Mouse (Mus musculus): Measurements from ENCODE around the gene Furin.

The Furin gene

DNA sequence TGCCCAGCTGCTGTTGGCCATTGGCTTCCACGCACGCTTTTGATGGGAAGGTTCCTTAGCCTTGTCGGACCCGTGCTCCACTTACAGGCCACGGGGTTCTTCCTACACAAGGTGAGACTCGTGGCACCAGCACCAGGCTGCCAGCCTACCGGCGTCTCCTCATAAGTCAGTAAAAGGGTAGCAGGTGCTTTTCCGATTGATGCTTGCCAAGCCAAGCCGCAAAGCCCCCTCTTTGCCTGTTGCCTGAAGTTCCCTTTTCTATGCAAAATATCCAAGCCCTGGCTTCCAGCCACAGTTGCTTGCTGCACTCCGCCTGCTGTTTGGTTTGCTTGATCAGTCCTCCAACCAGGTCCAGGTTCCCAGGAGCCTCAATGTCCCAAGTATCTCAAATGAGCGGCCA is 31.4 kb downstream of the Furin start:
- ATAC-seq (ENCODE audit: low TSS enrichment) = no peak

DNA sequence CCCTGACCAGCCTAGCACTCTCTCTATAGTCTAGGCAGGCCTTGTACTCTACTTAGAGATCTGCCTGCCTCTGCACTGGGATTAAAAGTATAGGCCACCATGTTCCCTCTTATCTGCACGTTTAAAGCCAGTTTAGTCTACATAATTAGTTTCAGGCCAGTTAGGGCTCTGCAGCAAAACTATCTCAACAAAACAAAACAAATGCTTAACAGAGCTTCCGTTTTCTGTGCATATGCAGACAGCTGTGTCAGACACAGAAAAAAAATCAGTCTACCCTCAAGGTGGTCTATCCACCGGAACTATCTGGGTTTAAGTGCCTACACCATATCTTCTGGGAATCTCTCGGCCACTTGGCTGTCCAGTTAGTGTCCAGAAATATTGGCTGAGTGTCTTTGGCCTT is 31.9 kb downstream of the Furin start:
- ATAC-seq (ENCODE audit: low TSS enrichment) = no peak

DNA sequence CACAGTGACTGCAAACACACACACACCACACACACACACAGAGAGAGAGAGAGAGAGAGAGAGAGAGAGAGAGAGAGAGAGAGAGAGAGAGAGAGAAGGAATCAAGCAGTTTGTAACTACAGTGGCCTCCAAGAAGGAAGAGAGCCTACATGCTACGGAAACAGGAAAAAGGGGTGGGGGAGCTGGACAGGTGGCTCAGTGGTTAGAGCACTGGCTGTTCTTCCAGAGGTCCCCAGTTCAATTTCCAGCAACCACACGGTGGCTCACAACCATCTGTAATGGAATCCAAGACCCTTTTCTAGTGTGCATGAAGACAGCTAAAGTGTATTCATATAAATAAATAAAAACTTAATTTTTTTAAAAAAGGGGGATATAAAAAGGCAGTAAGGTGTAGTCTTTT is 32.6 kb downstream of the Furin start:
- no peak for ATAC-seq (ENCODE audit: low TSS enrichment)

DNA sequence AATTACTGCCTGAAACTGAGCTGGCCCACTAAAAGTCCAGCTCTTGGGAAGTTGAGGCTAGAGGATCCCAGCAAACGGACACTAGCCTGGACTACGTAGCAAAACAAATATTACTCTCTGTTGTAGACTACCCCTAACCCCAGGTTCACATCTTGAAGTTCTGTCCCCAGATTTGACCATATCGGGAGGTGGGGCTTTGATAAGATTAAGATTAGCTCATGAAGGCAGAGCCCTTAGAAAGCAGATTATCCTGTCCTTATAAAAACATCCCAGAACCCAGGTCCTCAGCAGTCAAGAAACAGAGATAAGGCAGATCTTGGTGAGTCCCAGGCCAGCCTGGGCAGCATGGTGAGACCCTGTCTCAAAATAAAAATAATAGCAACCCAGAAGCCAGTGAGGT is 33.1 kb downstream of the Furin start:
- no peak for ATAC-seq (ENCODE audit: low TSS enrichment)

DNA sequence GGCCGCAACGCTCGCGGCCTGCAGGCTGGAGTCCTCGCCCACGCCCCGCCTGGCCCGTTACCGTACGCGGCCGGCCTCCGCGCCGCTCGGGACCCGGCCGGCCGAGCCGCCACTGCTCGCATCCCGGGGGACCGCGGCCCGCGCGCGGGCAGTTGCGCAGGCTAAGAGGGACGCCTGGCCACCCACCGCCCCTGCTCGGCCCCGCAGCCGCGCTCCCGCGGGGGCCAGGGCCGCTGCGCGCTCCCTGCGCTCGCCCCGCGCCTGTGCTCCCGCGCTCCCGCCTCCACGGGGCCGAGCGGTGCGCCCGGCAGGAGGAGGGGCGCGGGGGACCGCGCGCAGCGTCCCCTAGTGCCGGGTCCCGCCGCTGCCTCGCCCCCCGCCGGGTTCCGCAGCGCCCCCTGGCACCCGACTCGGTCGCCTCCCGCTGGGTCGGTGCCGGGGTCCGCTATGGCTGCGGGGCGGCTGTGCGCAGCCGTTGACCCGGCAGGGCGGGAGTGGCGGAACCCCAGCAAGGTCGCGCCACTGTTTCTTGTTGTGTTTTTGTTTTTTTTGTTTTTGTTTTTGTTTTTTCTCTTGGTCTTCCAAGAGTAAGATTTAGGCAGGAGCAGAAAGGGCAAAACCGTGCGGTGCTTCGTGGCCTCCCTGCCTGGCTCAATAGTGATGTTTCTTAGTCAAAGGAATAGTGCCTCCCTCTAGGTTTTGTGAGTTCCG is 34.0 kb downstream of the Furin start, which contains the start of gene Man2a2:
Gene Man2a2, minus strand, starts transcription at position 335 of the 711 bp plus-strand sequence.
- ATAC-seq (ENCODE audit: low TSS enrichment) = peak; percentile 51

DNA sequence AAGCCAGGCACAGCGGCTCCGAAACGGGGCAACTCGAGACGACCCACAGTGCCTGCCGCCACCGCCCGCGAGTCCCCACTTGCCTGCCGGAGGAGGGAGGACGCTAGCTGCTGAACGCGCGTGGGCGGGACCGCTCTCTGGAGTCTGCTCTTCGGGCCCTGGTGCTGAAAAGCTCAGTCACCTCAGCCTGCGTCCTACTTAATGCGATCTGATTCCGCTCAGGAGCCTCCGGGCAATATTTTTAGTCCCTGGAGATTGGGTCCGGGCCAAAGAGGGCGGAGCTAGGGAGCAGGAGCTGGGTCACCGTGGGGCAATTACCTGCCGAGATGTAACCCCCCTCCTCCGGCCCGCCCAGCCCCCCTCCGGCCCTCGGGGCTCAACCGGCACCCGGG is 34.6 kb downstream of the Furin start:
- peak; percentile 64 for ATAC-seq (ENCODE audit: low TSS enrichment)

DNA sequence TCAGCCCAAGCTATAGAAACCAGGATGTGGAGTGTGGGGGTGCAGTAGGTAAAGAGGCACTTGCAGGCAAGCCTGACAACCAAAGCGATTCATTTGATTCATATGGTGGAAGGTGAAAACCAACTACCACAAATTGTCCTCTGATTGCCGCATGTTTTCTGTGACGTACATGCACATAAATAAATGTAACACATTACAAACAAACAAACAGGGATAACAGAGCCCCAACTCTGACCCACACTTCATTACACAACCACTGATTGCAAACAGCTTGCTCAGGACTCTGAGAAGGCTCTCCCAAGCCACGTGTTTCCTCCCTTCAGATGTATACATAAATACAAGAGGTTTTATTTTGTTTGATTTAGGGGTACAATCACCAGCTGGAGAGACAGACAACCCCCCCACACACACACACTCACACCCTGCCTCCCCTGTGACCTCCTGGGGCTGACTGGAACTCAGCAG is 35.2 kb downstream of the Furin start:
- 0 out of 2 replicates have a peak, but pooled peaks have one; percentile 2 for ATAC-seq (ENCODE audit: low TSS enrichment)

DNA sequence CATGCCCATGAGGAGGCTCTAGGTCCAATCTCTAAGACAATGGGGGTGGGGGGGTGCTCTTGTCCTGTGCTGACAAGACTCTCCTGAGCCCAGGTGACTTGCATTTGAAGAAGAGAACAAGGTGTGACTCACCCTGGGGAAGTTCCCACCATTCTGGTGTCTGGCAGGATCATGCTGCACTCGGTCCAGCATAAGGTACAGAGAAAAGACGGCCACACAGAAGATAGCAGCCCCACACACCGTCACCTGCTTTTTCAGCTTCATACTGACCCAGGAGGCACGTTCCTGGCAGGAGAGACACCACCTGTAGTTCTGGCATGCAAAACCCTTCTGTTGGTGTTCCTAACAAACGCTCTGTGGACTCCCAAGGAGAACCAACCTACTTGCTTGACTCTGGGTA is 35.8 kb downstream of the Furin start:
- no peak for ATAC-seq (ENCODE audit: low TSS enrichment)

DNA sequence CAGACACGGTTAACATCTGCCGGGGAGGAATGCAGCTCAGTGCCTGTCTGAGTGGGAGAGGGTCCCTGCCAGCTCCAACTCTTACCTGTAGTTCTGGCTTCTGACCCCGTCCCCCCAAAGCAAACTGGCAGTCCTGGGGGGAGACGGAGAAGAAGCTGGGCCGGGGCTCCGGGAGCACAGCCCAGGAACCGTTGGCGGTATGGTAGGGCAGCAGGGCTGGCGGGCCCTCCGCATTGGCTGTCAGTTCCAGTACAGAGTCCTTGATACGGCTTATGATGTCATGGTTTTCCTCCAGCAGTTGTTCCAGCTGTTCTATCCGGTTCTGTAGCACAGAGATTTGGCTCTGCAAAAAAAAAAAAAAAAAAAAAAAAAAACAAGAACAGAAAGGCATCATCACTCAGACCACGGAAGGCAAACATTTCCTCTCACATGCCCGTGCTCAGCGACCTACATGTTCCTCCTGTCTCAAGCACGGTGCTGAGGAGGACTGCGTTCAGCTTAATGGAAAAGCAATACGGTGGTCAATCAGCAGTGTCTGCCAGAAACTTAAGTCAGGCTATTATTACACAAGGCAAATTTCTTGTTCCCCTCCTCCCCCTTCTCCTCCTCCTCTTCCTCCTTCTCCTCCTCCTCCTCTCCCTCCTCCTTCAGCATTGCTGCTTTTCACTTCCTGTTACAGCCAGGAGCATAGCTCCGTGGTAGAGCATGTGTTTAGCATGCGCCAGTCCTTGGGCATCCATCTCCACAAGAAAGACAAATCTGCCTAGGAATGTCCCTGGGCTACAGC is 36.4 kb downstream of the Furin start:
- no peak for ATAC-seq (ENCODE audit: low TSS enrichment)

DNA sequence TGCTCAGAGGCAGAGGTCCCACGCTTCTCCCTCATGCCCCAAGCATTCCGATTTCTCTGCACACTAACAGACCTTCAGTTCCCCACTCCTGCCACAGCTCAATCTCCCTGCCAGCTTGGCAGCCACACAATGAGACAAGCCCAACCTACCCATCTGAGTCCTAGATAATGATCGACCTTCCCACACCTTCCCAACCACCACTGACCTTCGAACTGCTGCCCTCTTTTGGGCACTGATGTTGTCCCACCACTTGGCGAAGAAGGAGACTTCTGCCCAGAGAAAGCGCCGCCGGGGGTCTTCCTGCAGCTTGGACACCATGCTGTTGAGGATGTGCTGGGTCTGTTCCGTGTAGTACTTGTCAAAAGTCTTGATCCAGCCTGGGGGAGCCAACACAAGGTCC is 37.2 kb downstream of the Furin start:
- no peak for ATAC-seq (ENCODE audit: low TSS enrichment)

DNA sequence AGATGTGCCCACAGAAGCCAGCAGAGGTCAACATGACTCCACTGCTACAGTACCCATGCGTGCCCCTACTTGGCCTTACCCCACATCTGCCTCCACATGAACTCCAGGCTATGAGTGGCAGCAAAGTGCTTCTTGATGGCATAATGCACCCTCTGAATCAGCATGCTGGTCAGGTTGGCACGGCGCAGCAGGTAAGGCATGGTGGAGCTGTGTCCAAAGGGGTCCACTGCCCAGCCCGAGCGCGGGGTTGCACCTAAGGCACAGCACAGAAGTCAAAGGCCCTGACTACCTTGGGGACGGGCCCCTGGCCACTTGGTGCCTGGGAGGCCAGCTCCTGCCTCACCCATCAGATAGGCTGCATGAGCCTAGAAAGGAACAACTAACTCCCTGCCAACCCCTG is 38.0 kb downstream of the Furin start:
- no peak for ATAC-seq (ENCODE audit: low TSS enrichment)

DNA sequence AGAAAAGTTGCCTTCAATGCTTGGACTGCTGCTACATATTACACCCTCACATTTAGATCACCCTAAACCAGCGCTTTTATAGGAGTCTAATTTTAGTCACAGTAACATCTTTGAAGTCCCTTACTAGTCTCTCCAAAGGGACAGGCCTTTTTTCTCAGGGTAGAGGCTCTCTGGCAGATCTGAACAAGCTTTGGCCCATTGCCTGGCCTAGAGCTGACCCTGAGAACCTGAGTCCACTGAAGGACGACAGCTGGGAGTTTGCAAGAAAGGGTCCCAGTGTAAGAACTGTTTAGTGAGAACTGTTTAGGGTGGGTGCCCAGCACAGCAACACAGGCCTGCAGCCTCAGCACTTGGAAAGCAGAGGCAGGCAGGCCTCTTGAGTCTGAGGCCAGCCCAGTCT is 39.5 kb downstream of the Furin start:
- ATAC-seq (ENCODE audit: low TSS enrichment) = no peak

DNA sequence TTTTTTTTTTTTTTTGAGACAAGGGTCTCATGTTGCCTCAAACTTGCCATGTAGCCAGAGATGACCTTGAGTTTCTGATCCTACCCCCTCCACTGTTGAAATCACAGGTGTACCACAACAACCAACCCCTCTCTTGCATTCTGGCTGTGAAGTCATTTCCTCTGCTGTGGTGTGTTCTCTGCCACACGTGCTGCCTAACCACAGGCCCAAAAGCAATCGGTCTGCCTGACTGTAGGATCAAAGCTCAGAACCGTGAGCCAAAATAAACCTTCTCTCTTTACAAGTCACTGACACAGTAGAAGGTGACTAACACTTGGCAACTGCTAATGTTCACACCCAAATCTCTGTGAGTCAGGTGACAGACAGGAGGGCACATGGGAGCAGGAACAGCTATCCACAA is 44.8 kb downstream of the Furin start:
- no peak for ATAC-seq (ENCODE audit: low TSS enrichment)

DNA sequence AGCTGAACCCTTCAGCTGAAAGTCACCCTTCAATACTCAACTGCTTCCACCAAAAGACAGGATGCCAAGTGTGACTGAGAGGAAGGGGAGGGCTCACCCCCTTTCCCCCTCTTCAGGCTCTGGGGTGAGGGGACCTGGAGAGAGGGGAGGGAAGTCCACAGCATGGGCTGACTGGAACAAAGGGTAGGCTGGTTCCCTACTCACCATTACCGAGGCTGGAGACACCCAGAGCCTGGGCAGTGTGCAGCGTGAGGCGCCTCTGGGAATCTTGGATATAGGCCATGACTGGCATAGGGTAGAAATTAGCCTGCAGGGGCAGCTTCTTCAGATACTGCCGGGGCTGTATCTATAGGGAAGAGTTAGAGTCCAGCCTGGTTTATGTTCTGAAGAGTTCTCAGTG is 47.2 kb downstream of the Furin start:
- no peak for ATAC-seq (ENCODE audit: low TSS enrichment)

DNA sequence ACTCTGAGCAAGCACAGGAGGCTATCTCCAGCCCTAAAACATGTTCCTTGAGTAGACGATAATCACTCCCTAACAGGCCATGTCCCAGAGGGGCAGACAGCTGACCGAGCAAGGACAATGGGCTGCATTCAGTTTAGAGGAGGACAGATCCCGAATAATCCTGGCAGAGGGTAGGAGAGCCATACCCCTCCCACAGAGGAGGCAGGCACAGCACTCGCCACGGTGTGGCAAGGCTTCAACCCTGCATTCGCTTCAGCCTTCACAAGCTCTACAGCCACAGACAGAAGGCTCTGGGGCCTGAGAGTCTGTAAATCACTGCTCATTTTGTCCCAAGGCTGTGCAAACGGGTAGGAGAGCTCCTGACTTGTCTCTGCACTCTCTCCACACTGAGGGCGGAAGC is 48.1 kb downstream of the Furin start:
- peak; percentile 68 for ATAC-seq (ENCODE audit: low TSS enrichment)

DNA sequence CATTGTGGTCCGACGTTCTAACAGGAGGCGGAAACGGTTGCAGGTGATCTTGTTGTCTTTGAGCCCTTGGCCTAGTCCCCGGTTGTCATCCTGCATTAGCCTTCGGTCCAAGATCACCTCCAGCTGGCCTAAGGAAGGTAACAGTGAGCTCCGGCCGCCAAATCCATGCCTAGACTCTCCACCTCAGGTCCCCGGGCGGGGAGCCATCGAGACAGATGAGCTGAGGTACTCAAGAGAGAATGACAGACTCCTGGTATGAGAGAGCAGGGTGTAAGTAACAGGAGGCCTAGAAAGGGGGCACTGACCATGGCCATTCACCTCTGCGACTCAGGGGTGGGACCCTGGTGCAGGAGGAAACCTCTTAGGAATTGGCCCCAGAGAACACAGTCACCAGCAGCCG is 48.9 kb downstream of the Furin start:
- 0 out of 2 replicates have a peak, but pooled peaks have one; percentile 14 for ATAC-seq (ENCODE audit: low TSS enrichment)

DNA sequence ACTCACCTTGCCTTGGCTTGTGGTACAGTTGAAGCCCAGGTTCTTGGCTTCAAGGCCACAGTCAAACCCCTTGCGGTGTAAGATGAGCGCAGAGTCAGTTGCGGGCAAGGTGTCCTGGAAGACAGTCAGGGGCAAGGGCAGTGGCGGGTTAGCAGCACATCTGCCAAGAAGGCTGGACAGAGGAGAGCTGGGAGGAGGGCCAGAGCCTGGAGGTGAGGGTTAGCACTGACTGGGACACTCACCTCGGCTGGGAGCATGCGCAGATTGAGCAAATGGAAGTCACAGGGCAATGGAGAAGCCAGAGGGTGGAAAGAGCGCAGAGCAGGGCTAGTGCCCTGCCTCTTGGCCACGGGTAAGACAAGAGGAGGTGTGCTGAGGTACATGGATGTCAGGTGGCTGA is 52.3 kb downstream of the Furin start:
- ATAC-seq (ENCODE audit: low TSS enrichment) = no peak

DNA sequence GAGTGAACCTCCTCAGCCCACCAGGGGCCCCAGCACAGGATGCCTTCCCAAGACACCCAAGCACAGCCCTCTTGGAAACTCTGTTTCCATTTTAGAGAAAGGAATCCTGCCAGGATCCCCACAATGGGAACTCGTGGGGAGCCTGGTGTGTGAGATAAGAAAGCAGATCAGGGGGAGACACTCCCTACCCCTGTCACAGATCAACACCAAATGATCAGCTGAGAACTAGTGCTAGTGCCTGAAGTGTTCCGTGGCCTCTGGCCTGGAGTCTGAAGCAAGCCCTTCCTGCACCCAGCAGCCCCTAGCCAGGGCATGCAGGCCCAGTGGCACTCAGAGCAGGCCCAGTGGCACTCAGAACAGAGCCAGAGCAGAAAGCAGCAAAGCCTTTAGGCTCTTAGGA is 54.4 kb downstream of the Furin start:
- no peak for ATAC-seq (ENCODE audit: low TSS enrichment)

DNA sequence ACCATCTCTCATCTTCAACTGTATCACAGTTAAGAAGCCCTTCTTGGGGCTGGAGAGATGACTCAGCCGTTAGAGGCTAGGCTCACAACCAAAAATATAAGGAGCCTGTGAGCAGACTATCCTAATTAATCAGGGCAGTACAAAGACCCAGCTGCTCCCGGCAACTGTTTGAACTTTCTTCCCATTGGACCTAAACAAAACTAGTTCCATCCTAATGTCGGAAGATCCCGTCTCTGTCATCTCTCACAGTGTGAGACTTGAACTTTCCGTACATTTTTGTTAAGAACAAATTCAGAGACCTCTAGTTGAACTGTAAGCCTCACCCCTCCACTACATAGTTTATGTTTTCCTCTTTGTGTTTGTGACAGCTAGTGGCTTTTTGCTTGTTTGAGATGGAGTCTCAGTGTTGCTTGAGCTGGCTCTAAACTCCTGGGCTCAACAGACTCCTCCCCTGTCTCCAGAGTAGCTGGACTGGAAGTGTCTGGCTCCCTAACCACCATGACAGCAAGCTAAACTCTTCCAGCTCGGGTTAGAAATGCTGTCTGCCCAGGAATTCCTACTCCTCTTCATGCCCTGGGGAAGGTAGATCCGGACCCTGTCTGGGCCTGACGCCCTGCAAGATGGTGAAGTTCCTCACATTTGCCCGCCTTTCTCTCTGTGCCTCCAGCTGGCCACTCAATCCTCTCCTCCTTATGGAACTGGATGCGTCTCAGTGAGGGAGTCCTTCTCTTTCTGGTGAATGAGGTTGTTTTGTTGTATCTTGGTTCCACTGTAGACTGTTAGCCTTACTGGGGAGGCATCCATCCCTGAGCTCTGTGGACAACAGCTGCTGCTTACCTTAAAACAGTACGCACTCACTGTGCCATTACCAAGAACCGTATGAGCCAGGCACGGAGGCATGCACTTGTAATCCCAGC is 57.3 kb downstream of the Furin start:
- no peak for ATAC-seq (ENCODE audit: low TSS enrichment)

DNA sequence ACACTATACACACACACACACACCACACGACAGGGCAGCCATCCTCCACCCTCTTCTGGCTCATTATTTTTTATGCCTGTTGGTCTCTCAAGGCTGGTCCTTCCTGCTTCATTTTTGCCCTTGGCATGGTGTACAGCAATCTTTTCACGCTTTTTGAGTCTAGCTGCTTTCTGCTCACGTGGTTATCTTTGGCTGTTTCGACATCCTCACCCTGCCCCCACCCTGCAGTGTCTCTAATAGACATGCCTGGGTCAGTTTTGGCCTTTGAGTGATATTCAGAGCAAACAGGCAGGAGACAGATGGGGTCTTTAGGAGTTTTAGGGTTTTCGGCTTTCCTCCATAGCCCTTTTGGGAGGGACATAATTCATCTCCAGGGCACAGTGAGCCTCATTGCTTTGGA is 58.4 kb downstream of the Furin start:
- no peak for ATAC-seq (ENCODE audit: low TSS enrichment)

DNA sequence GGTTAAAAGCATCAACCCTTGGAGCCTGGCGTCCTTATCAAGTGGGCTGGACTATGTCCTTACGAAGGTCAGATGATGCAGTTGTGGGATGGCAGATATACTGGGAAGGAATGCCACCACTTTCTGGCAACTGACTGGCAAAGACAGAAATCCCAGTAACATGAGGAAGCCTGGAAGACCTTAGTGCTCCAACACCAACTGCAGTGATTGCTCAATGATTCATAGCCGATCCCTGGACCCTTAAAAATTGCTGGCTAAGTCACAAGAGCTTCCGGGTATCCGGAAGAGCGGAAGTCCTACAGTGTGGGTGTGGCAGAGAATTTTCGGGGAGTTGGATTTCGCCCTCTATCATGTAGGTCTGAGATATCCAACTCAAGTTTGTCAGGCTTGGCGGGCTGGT is 59.1 kb downstream of the Furin start:
- no peak for ATAC-seq (ENCODE audit: low TSS enrichment)

All from frontal cortex, adult (tissue).